Mouse (Mus musculus) heart, embryonic 16.5 days (tissue): Measurements from ENCODE around the gene Rap1a. TPM values are rescaled to one million over a fixed set of nuclear protein-coding genes. Genes with fewer than 3 reads are reported as not detected.

Experiments
- ATAC-seq: fragments of 200-750 bp; cut with Nextera tagmentation; replicated peaks from 2 replicates; pipeline ENCODE4 v1.8.0; 2017; ENCODE audit warnings: moderate number of reproducible peaks; ENCODE audit not compliant: insufficient read depth, low FRiP score; ENCODE audit errors: extremely low read depth
- H3K27ac ChIP-seq: fragments of 300-500 bp; sonication (generic); 2 replicates; pipeline ENCODE4 v1.5.1; 2014; ENCODE audit warnings: mild to moderate bottlenecking, low read length, control low read depth, moderate library complexity
- H3K27me3 ChIP-seq: fragments of 300-500 bp; sonication (generic); 2 replicates; pipeline ENCODE4 v1.6.1; 2014; ENCODE audit warnings: low read length, mixed read lengths; ENCODE audit not compliant: control insufficient read depth, insufficient read depth
- H3K36me3 ChIP-seq: fragments of 300-500 bp; sonication (generic); 2 replicates; pipeline ENCODE4 v1.6.1; 2014; ENCODE audit not compliant: control insufficient read depth, insufficient read depth
- H3K4me1 ChIP-seq: fragments of 300-500 bp; sonication (generic); 2 replicates; pipeline ENCODE4 v1.6.1; 2014; ENCODE audit warnings: low read length, mixed read lengths; ENCODE audit not compliant: control insufficient read depth, insufficient read depth
- H3K4me2 ChIP-seq: fragments of 300-500 bp; sonication (generic); 2 replicates; pipeline ENCODE4 v1.6.1; 2014; ENCODE audit warnings: low read depth, mild to moderate bottlenecking, control low read depth, low read length
- H3K4me3 ChIP-seq: fragments of 300-500 bp; sonication (generic); 2 replicates; pipeline ENCODE4 v1.5.1; 2014; ENCODE audit warnings: mild to moderate bottlenecking, control low read depth, low read length
- H3K9ac ChIP-seq: fragments of 300-500 bp; sonication (generic); 2 replicates; pipeline ENCODE4 v1.6.1; 2014; ENCODE audit warnings: low read length, control low read depth
- H3K9me3 ChIP-seq: fragments of 300-500 bp; sonication (generic); replicated peaks from 2 replicates; pipeline ENCODE4 v1.6.1; 2016; ENCODE audit warnings: low read length; ENCODE audit not compliant: control insufficient read depth
- WGBS: fragments of 180-500 bp; shearing (Covaris S2); extraction: QIAGEN DNeasy Blood & Tissue Kit; methylation state at CpG from one replicate; pipeline ENCODE4 v1.1.7; 2014; 5-methylcytosine and 5-hydroxymethylcytosine counted together
- polyA plus RNA-seq: library from polyadenylated mRNA; unstranded; fragments of >200 nt; fragmentation: Nextera tagmentation; extraction: Ambion mirVana; gene quantifications from 2 replicates; pipeline ENCODE4 v1.2.1, GENCODE M21; 2015

Gene Rap1a
- polyA plus RNA-seq, 1 experiment from 2014 or later: 98.8 TPM

- Histone ChIP-seq H3K4me3 (no peak overlapping the region), H3K36me3 (peaks cover 11% of the 10 kb centered on the region), H3K4me1 (peaks cover 3% of the 10 kb centered on the region; the same call in 1 of the 2 replicates), H3K9me3 (no peaks in the 10 kb centered on the region), H3K27ac (no peak overlapping the region), H3K4me2 (no peak overlapping the region), H3K9ac (no peak overlapping the region), H3K27me3 (no peaks in the 10 kb centered on the region)
- 82% methylated on average over 3 of the region's 3 CpGs for WGBS
- ATAC-seq: no peak
These were observed 63.5 kb downstream of the Rap1a start for GRCm38 (mm10) chr3:105737666-105738065.

GRCm38 (mm10) chr3:105737070-105737469 is 64.1 kb downstream of the Rap1a start:
- Histone ChIP-seq H3K36me3 (peaks cover 11% of the 10 kb centered on the region), H3K27ac (no peak overlapping the region), H3K9me3 (no peaks in the 10 kb centered on the region), H3K27me3 (no peaks in the 10 kb centered on the region), H3K9ac (no peak overlapping the region), H3K4me3 (no peak overlapping the region), H3K4me2 (no peak overlapping the region), H3K4me1 (no peaks in the 10 kb centered on the region)
- 92% methylated on average over 7 of the region's 7 CpGs for WGBS
- ATAC-seq: no peak

GRCm38 (mm10) chr3:105736148-105736547 is 65.0 kb downstream of the Rap1a start:
- no peak for ATAC-seq
- Histone ChIP-seq H3K9me3 (no peaks in the 10 kb centered on the region), H3K27ac (no peak overlapping the region), H3K36me3 (peaks cover 14% of the 10 kb centered on the region), H3K4me2 (no peak overlapping the region), H3K4me3 (no peak overlapping the region), H3K4me1 (no peaks in the 10 kb centered on the region), H3K27me3 (no peaks in the 10 kb centered on the region), H3K9ac (no peak overlapping the region)
- WGBS: 70% methylated on average over 1 of the region's 1 CpGs

- H3K4me3 ChIP-seq: no peak overlapping the region
- H3K4me2 ChIP-seq: no peak overlapping the region
- ATAC-seq: no peak
- no peaks in the 10 kb centered on the region for H3K9me3 ChIP-seq
- H3K27me3 ChIP-seq: no peaks in the 10 kb centered on the region
- peaks cover 20% of the 10 kb centered on the region for H3K36me3 ChIP-seq
- H3K4me1 ChIP-seq: no peaks in the 10 kb centered on the region
- no peak overlapping the region for H3K27ac ChIP-seq
- H3K9ac ChIP-seq: no peak overlapping the region
These were observed 65.9 kb downstream of the Rap1a start for GRCm38 (mm10) chr3:105735285-105735684.

- WGBS: 67% methylated on average over 4 of the region's 4 CpGs
- ATAC-seq: no peak
- Histone ChIP-seq H3K36me3 (peaks cover 21% of the 10 kb centered on the region), H3K27me3 (no peaks in the 10 kb centered on the region), H3K27ac (no peak overlapping the region), H3K9me3 (no peaks in the 10 kb centered on the region), H3K4me2 (no peak overlapping the region), H3K4me1 (no peaks in the 10 kb centered on the region), H3K4me3 (no peak overlapping the region), H3K9ac (no peak overlapping the region)
These were observed 67.6 kb downstream of the Rap1a start for GRCm38 (mm10) chr3:105733538-105733937.

- peaks cover 21% of the 10 kb centered on the region for H3K36me3 ChIP-seq
- 89% methylated on average over 4 of the region's 4 CpGs for WGBS
These were observed 68.8 kb downstream of the Rap1a start for GRCm38 (mm10) chr3:105732360-105732759.

GRCm38 (mm10) chr3:105726037-105726436 is 75.1 kb downstream of the Rap1a start:
- no peak for ATAC-seq
- 0 out of 2 replicates have a peak, but pooled peaks cover 7% of the 10 kb centered on the region for H3K36me3 ChIP-seq
- H3K27ac ChIP-seq: no peak overlapping the region
- H3K9me3 ChIP-seq: no peaks in the 10 kb centered on the region
- H3K4me3 ChIP-seq: no peak overlapping the region
- H3K4me1 ChIP-seq: no peaks in the 10 kb centered on the region
- no peak overlapping the region for H3K9ac ChIP-seq
- WGBS: 10% methylated on average over 1 of the region's 1 CpGs
- no peaks in the 10 kb centered on the region for H3K27me3 ChIP-seq
- H3K4me2 ChIP-seq: no peak overlapping the region

More at GRCm38 (mm10) chr3:105732360-105732759, 68.8 kb downstream of the Rap1a start:
- ATAC-seq: no peak
- Histone ChIP-seq H3K4me3 (no peak overlapping the region), H3K9me3 (no peaks in the 10 kb centered on the region), H3K27me3 (no peaks in the 10 kb centered on the region), H3K9ac (no peak overlapping the region), H3K27ac (no peak overlapping the region), H3K4me1 (no peaks in the 10 kb centered on the region), H3K4me2 (no peak overlapping the region)

GRCm38 (mm10) chr3:105722510-105722909 is 78.6 kb downstream of the Rap1a start:
- no peak for ATAC-seq
- Histone ChIP-seq H3K4me3 (no peak overlapping the region), H3K9ac (0 out of 2 replicates have a peak overlapping the region, but pooled peaks have one; percentile 13), H3K4me2 (no peak overlapping the region), H3K27me3 (no peaks in the 10 kb centered on the region), H3K9me3 (no peaks in the 10 kb centered on the region), H3K27ac (no peak overlapping the region), H3K36me3 (no peaks in the 10 kb centered on the region), H3K4me1 (peaks cover 5% of the 10 kb centered on the region)
- WGBS: 89% methylated on average over 3 of the region's 3 CpGs

- H3K4me2 ChIP-seq: no peak overlapping the region
- no peak overlapping the region for H3K9ac ChIP-seq
- 59% methylated on average over 2 of the region's 2 CpGs for WGBS
- no peaks in the 10 kb centered on the region for H3K9me3 ChIP-seq
- no peak for ATAC-seq
- H3K27ac ChIP-seq: no peak overlapping the region
- no peak overlapping the region for H3K4me3 ChIP-seq
- H3K36me3 ChIP-seq: no peaks in the 10 kb centered on the region
- no peaks in the 10 kb centered on the region for H3K27me3 ChIP-seq
- peaks cover 6% of the 10 kb centered on the region for H3K4me1 ChIP-seq
These were observed 79.4 kb downstream of the Rap1a start for GRCm38 (mm10) chr3:105721681-105722201.
